Mouse (Mus musculus) MEL (cell line): Measurements from ENCODE around the gene Grip1.

Experiments
- CTCF ChIP-seq, 3 experiments: IDR thresholded peaks in 2 of 3; conservative IDR thresholded peaks in 1 of 3; 2 replicates each; pipeline ENCODE4 v1.5.1; 2011 to 2012; ENCODE audit warnings: low read length in 3 of 3, low read depth in 2 of 3, mild to moderate bottlenecking in 2 of 3, improper control_type of control experiment in 1 of 3, inconsistent platforms in 1 of 3, mixed read lengths in 1 of 3, moderate library complexity in 1 of 3; ENCODE audit not compliant: control insufficient read depth in 1 of 3, insufficient read depth in 1 of 3, poor library complexity in 1 of 3, severe bottlenecking in 1 of 3
- E2F4 ChIP-seq: IDR thresholded peaks from 2 replicates; pipeline ENCODE4 v1.6.1; 2011; ENCODE audit warnings: low read depth, low read length, improper control_type of control experiment, borderline replicate concordance
- EP300 ChIP-seq, 2 experiments: IDR thresholded peaks; 2 replicates each; pipeline ENCODE4 v1.6.1; 2011; ENCODE audit warnings: improper control_type of control experiment in 2 of 2, low read length in 2 of 2, low read depth in 1 of 2, mild to moderate bottlenecking in 1 of 2
- HCFC1 ChIP-seq: IDR thresholded peaks from 2 replicates; pipeline ENCODE4 v1.6.1; 2012; ENCODE audit warnings: low read depth, mild to moderate bottlenecking, inconsistent platforms, low read length, improper control_type of control experiment, moderate library complexity
- MAFK ChIP-seq: IDR thresholded peaks from 2 replicates; pipeline ENCODE4 v1.6.1; 2011; ENCODE audit warnings: low read depth, mild to moderate bottlenecking, low read length, improper control_type of control experiment, borderline replicate concordance
- MAZ ChIP-seq: IDR thresholded peaks from 2 replicates; pipeline ENCODE4 v1.6.1; 2012; ENCODE audit warnings: low read depth, mild to moderate bottlenecking, inconsistent platforms, low read length, improper control_type of control experiment
- MYB ChIP-seq: IDR thresholded peaks from 2 replicates; pipeline ENCODE4 v1.6.1; 2011; ENCODE audit warnings: mild to moderate bottlenecking, low read depth, low read length, improper control_type of control experiment
- NELFE ChIP-seq: IDR thresholded peaks from 2 replicates; pipeline ENCODE4 v1.6.1; 2011; ENCODE audit warnings: low read depth, low read length, improper control_type of control experiment
- POLR2A ChIP-seq, 2 experiments: IDR thresholded peaks; 2 replicates each; pipeline ENCODE4 v1.6.1; 2011 to 2012; ENCODE audit warnings: low read length in 2 of 2, mild to moderate bottlenecking in 2 of 2, control low read depth in 1 of 2, improper control_type of control experiment in 1 of 2, low read depth in 1 of 2, moderate library complexity in 1 of 2; ENCODE audit not compliant: control insufficient read depth in 1 of 2, insufficient read depth in 1 of 2, poor library complexity in 1 of 2
- SIN3A ChIP-seq: IDR thresholded peaks from 2 replicates; pipeline ENCODE4 v1.6.1; 2012; ENCODE audit warnings: low read length, improper control_type of control experiment, inconsistent platforms
- USF2 ChIP-seq, 2 experiments: IDR thresholded peaks; 2 replicates each; pipeline ENCODE4 v1.6.1; 2011 to 2012; ENCODE audit warnings: improper control_type of control experiment in 2 of 2, low read length in 2 of 2, borderline replicate concordance in 1 of 2, inconsistent platforms in 1 of 2, low read depth in 1 of 2, mild to moderate bottlenecking in 1 of 2; ENCODE audit not compliant: insufficient read depth in 1 of 2
- ZMIZ1 ChIP-seq: IDR thresholded peaks from 2 replicates; pipeline ENCODE4 v1.6.1; 2012; ENCODE audit warnings: low read depth, mild to moderate bottlenecking, inconsistent platforms, low read length, improper control_type of control experiment, moderate library complexity
- ZNF384 ChIP-seq: IDR thresholded peaks from 2 replicates; pipeline ENCODE4 v1.6.1; 2012; ENCODE audit warnings: low read depth, mild to moderate bottlenecking, inconsistent platforms, low read length, improper control_type of control experiment

GRCm38 (mm10) chr10:119937481-119937880 is 483.9 kb downstream of the Grip1 start:
- no peak for TF ChIP-seq ZNF384
- TF ChIP-seq POLR2A (IDR thresholded peaks at IDR 0.05; ENCODE audit: control insufficient read depth in 1 of 2, insufficient read depth in 1 of 2, low read depth in 1 of 2, low read length in 2 of 2, poor library complexity in 1 of 2) = no peak
- TF ChIP-seq CTCF (IDR thresholded peaks at IDR 0.05 in 2 of 3, conservative IDR thresholded peaks at IDR 0.05 in 1 of 3; ENCODE audit: control insufficient read depth in 1 of 3, insufficient read depth in 1 of 3, low read depth in 2 of 3, low read length in 3 of 3, poor library complexity in 1 of 3, severe bottlenecking in 1 of 3) = no peak
- no peak for TF ChIP-seq ZMIZ1
- no peak for TF ChIP-seq MAZ
- TF ChIP-seq SIN3A = no peak
- TF ChIP-seq MAFK = no peak
- TF ChIP-seq EP300 (IDR thresholded peaks at IDR 0.05; ENCODE audit: low read depth in 1 of 2, low read length in 2 of 2) = no peak
- no peak for TF ChIP-seq USF2 (IDR thresholded peaks at IDR 0.05; ENCODE audit: borderline replicate concordance in 1 of 2, insufficient read depth in 1 of 2, low read depth in 1 of 2, low read length in 2 of 2)
- no peak for TF ChIP-seq HCFC1
- TF ChIP-seq MYB = no peak
- TF ChIP-seq NELFE = no peak
- no peak for TF ChIP-seq E2F4
